Mouse (Mus musculus): ENCODE results near the gene Rsu1. TPM values are rescaled to one million over a fixed set of nuclear protein-coding genes. Genes with fewer than 3 reads are reported as not detected.

The Rsu1 gene
- 119 and 128 TPM in 2 replicates for polyA plus RNA-seq (2015; fragmentation: Nextera tagmentation; extraction: Ambion mirVana)

DNA sequence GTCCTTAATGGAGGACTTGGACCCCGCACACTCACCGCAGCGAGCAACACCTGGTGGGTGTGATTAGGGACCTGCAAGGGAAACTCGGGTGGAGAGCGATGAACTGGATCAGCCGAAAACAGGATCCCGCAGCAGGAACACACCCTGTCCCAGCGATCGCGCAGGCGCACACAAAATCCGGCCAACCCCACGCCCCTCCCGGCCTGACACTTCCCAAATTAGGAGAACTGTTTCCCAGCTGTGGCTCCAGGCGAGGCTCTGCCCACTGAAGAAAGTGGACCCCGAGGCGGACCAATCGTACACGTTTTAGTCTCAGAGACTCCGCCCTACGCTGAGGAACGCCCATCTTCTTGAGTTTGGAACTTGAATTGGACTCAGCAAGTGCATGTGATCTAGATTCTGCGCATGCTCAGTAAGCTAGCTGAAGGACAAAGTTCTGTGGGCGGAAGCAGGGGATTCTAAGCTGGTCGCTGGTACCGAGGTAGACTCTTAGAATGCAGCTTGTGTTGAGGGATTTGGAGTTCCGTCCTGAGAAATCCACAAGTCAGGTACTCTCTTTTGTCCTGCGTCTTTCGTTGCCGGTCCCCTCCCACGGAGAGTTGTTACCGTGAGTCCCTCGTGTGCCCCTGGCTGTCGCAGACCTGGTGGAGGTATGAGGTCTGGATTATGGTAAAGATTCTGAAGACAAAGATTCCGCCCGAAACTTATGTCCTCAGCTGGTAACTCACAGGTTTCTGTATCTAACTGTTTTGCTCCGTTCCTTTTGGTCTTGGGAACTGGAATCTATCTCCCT lies at the start of gene Rsu1:
Gene Rsu1, minus strand, starts transcription at position 251 of the 793 bp plus-strand sequence.
- no peaks in the 10 kb centered on the region for H3K9me3 ChIP-seq (replicated peaks)
- peak within 1 kb of the TSS; percentile 85 for H3K4me2 ChIP-seq (replicated peaks)
- peak within 1 kb of the TSS; percentile 77 for H3K27ac ChIP-seq (replicated peaks)
- under 1% methylated on average over 37 of the region's 37 CpGs for WGBS
- ATAC-seq (ENCODE audit: insufficient number of reproducible peaks, low FRiP score, low TSS enrichment, low read depth) = peak; percentile 99
- H3K4me1 ChIP-seq = peaks cover 11% of the 10 kb centered on the region; the same call in 1 of the 2 replicates
- H3K36me3 ChIP-seq = no peaks in the 10 kb centered on the region
- peak within 1 kb of the TSS; percentile 54 for H3K9ac ChIP-seq
- H3K4me3 ChIP-seq (replicated peaks) = peak within 1 kb of the TSS; percentile 56
- no peaks in the 10 kb centered on the region for H3K27me3 ChIP-seq

DNA sequence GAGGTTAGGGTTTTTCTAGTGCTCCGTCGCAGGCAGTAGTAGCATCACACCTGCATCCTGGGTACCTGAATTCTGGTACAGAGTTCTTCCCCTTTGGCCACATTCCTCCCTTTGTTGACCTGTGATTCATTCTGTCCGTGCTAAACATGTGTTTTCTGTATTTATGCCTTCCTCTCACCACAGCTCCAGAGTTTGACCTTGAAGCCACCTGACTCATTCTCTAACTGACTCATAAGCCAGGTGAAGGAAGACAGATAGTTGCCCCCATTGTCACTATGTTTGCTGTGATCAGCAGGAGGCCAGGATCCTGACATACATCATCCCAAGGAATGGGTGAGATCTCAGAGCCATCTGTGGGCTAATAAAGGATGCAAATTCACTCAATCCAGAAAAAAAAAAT lies 32.2 kb upstream of the Rsu1 start:
- ATAC-seq (ENCODE audit: insufficient number of reproducible peaks, low FRiP score, low TSS enrichment, low read depth) = no peak
- Histone ChIP-seq H3K9me3 (replicated peaks) (no peaks in the 10 kb centered on the region), H3K9ac (no peak overlapping the region), H3K4me2 (replicated peaks) (no peak overlapping the region), H3K4me3 (replicated peaks) (no peak overlapping the region), H3K27ac (replicated peaks) (no peak overlapping the region), H3K4me1 (no peaks in the 10 kb centered on the region), H3K36me3 (no peaks in the 10 kb centered on the region), H3K27me3 (no peaks in the 10 kb centered on the region)
- WGBS = 80% methylated on average over 3 of the region's 3 CpGs

DNA sequence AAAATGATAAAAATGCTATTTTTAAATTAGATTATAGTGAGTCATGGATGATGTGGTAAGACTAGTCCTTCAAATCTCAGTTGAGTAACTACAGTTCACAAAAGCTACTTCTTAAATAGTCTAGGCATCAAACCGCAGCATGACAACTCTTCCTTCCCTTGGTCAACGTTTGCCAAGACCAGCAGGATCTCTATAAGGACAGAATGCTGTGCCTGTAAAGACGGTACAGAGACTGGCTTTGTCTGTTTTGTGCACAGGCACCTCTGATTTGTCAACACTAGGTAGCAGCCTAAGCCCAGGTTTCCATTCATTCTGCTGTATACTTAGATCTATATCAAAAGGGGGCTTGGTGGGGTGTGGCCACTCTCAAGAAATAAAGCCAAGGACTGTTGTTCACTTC lies 27.8 kb upstream of the Rsu1 start:
- 32% methylated on average over 3 of the region's 3 CpGs for WGBS
- Histone ChIP-seq H3K4me2 (replicated peaks) (no peak overlapping the region), H3K9ac (no peak overlapping the region), H3K4me1 (no peaks in the 10 kb centered on the region), H3K27ac (replicated peaks) (no peak overlapping the region), H3K27me3 (no peaks in the 10 kb centered on the region), H3K9me3 (replicated peaks) (no peaks in the 10 kb centered on the region), H3K36me3 (no peaks in the 10 kb centered on the region), H3K4me3 (replicated peaks) (no peak overlapping the region)
- no peak for ATAC-seq (ENCODE audit: insufficient number of reproducible peaks, low FRiP score, low TSS enrichment, low read depth)

DNA sequence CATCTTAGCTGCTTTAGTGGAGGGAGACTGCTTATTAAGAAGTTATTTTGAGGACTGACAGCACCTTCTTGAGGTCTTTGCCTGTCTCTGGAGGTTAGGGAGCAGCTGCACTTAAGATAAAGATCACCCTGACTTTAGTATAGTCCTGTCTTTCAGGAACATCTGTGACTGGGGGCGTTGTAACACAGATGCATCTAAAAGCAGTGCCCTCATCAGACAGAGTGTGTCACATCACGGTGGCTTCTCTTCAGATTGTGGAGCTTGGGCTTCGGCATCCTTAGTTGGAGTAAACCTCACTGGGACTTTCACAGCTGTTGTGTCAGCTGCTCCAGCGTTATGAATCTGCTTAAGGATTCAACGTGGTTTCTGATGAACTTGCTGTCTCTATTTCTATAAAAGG lies 26.5 kb upstream of the Rsu1 start:
- Histone ChIP-seq H3K9me3 (replicated peaks) (no peaks in the 10 kb centered on the region), H3K4me2 (replicated peaks) (no peak overlapping the region), H3K27ac (replicated peaks) (no peak overlapping the region), H3K36me3 (no peaks in the 10 kb centered on the region), H3K27me3 (no peaks in the 10 kb centered on the region; the same call in 1 of the 2 replicates), H3K4me1 (no peaks in the 10 kb centered on the region), H3K9ac (no peak overlapping the region), H3K4me3 (replicated peaks) (no peak overlapping the region)
- no peak for ATAC-seq (ENCODE audit: insufficient number of reproducible peaks, low FRiP score, low TSS enrichment, low read depth)
- WGBS = 45% methylated on average over 5 of the region's 5 CpGs

DNA sequence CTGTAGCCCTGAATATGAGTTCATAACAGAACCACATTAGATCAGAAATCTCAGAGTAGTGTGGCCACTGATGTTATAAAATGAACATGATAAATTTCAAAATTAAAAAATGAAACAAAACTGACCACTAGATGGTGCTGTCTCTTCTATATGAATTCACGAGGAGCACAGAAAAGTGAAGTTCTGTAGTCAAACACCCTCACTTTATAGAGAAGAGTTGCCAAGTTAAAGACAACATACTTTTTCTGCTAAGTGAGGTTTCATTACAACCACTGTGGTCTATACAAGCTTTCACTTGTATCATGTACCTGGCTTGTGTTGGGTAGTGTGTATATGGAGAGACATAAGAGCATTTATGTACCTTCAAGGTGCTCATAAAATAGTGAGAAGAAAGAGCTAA lies 19.4 kb upstream of the Rsu1 start:
- no peak for ATAC-seq (ENCODE audit: insufficient number of reproducible peaks, low FRiP score, low TSS enrichment, low read depth)
- H3K27me3 ChIP-seq = no peaks in the 10 kb centered on the region; the same call in 1 of the 2 replicates

DNA sequence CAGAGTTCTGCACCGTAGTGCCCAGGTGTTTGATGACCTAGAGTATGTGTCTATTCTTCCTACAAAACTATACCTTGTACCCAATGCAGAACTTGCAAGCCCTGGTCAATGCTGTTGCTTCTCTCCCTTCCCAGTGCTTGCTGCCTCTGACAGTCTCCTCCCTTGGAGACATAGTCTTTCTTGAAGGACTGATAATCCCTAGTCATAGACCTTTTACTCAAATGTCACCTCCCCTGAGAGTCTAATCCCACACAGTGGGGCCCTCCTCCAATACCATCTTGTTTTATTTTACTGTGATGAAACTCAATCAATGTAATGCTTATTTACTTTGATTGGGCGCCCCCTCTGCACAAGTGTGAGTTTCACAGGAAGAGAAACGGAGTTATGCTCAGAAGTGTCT lies 18.9 kb upstream of the Rsu1 start:
- Histone ChIP-seq H3K4me1 (no peaks in the 10 kb centered on the region), H3K27ac (replicated peaks) (no peak overlapping the region), H3K9ac (no peak overlapping the region), H3K4me2 (replicated peaks) (no peak overlapping the region), H3K27me3 (no peaks in the 10 kb centered on the region; the same call in 1 of the 2 replicates), H3K36me3 (no peaks in the 10 kb centered on the region), H3K4me3 (replicated peaks) (no peak overlapping the region), H3K9me3 (replicated peaks) (no peaks in the 10 kb centered on the region)
- WGBS = 65% methylated on average over 3 of the region's 3 CpGs
- no peak for ATAC-seq (ENCODE audit: insufficient number of reproducible peaks, low FRiP score, low TSS enrichment, low read depth)

More for the DNA sequence above, 19.4 kb upstream of the Rsu1 start:
- H3K9ac ChIP-seq = no peak overlapping the region
- WGBS = 0% methylated on average over 1 of the region's 1 CpGs
- H3K4me3 ChIP-seq (replicated peaks) = no peak overlapping the region
- no peaks in the 10 kb centered on the region for H3K4me1 ChIP-seq
- H3K36me3 ChIP-seq = no peaks in the 10 kb centered on the region
- H3K4me2 ChIP-seq (replicated peaks) = no peak overlapping the region
- no peaks in the 10 kb centered on the region for H3K9me3 ChIP-seq (replicated peaks)
- no peak overlapping the region for H3K27ac ChIP-seq (replicated peaks)

DNA sequence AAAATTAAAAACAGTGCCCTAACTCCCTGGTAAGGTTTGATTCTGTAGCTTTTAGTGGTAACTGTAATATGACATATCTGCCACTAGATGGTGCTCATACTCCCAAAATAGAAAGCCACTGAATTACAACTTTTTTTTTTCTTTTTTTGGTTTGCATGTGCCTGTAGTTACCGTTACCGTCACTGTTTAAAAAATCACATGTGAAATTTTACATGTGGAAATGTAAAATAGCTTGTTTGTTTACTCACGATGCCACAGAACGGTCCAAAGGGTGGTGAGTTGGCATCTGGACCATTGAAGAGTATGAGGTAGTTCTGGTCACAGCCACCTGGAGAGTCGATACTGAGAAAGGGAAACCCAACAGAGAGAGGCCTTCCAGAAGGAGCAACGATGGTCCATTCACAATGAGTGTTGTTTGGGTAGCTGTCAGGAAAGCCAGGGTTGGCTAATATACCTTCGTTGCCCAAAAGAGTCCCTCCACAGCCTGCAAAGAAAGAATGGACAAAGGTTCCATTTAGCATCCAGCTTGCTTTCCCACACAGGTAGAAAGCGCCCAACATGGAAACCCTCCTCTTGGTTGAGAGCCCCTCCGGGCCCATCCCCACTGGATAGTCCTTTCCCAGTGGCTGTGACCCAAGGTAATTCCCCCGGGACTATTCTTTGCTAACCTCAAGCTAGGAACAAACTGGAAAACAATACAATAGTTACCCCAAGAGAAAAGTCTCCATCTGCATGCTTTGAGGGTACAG lies 7.1 kb upstream of the Rsu1 start:
- Histone ChIP-seq H3K9me3 (replicated peaks) (no peaks in the 10 kb centered on the region), H3K9ac (no peak overlapping the region), H3K27me3 (no peaks in the 10 kb centered on the region), H3K36me3 (no peaks in the 10 kb centered on the region), H3K4me3 (replicated peaks) (no peak overlapping the region), H3K4me2 (replicated peaks) (0 out of 2 replicates have a peak overlapping the region, but pooled peaks have one; percentile 22), H3K27ac (replicated peaks) (no peak overlapping the region), H3K4me1 (peaks cover 4% of the 10 kb centered on the region; the same call in 1 of the 2 replicates)
- WGBS = 52% methylated on average over 10 of the region's 10 CpGs
- no peak for ATAC-seq (ENCODE audit: insufficient number of reproducible peaks, low FRiP score, low TSS enrichment, low read depth)

DNA sequence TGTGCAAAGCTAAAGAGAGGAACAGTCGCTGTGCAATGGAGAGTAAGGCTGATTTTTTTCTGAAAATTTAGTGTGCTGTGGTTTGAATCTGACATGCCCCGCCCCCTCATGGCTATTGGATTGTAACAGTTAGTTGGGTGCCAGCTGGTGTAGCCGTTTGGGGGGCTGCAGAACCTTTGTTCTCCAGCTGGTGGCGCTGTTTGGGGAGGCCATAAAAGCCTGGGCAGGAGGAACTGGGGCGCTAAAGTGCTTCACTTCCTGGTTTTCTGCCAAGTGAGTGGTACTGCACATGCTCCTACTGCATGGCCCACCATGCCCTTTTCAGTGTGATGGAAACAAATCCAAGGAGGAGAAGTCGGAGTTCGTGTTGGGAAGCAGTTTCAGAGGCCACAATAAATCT lies 4.7 kb upstream of the Rsu1 start:
- Histone ChIP-seq H3K4me1 (peaks cover 4% of the 10 kb centered on the region; the same call in 1 of the 2 replicates), H3K27me3 (no peaks in the 10 kb centered on the region), H3K4me2 (replicated peaks) (no peak overlapping the region), H3K4me3 (replicated peaks) (no peak overlapping the region), H3K36me3 (no peaks in the 10 kb centered on the region), H3K27ac (replicated peaks) (no peak overlapping the region), H3K9me3 (replicated peaks) (no peaks in the 10 kb centered on the region), H3K9ac (no peak overlapping the region)
- 56% methylated on average over 7 of the region's 7 CpGs for WGBS
- ATAC-seq (ENCODE audit: insufficient number of reproducible peaks, low FRiP score, low TSS enrichment, low read depth) = no peak

DNA sequence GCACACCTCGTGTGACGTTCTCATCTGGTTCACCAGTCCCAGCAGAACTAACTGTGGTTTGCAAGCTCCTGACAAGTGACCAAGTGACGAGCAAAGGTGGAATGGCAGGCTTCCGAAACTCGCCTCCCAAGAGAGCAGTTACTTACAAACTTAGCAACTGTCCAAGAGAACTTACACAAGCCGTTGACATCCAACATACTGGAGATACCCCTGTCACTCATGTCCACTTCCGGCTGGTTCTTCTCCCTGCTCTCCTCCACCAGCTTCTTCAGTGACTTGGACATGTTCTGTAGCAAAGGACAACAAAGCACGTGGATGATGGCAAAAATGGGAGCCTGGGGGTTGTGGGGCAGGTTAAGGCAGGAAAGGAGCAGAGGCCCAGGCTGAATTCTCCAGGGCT lies 479 bp downstream of the Rsu1 start:
- H3K27me3 ChIP-seq = no peaks in the 10 kb centered on the region
- no peaks in the 10 kb centered on the region for H3K36me3 ChIP-seq
- no peaks in the 10 kb centered on the region for H3K9me3 ChIP-seq (replicated peaks)
- H3K4me2 ChIP-seq (replicated peaks) = peak overlapping the region; percentile 85
- peak overlapping the region; percentile 56 for H3K4me3 ChIP-seq (replicated peaks)
- peak overlapping the region; percentile 77 for H3K27ac ChIP-seq (replicated peaks)
- 43% methylated on average over 8 of the region's 8 CpGs for WGBS
- H3K9ac ChIP-seq = peak overlapping the region; percentile 54
- H3K4me1 ChIP-seq = peaks cover 11% of the 10 kb centered on the region; the same call in 1 of the 2 replicates
- no peak for ATAC-seq (ENCODE audit: insufficient number of reproducible peaks, low FRiP score, low TSS enrichment, low read depth)

DNA sequence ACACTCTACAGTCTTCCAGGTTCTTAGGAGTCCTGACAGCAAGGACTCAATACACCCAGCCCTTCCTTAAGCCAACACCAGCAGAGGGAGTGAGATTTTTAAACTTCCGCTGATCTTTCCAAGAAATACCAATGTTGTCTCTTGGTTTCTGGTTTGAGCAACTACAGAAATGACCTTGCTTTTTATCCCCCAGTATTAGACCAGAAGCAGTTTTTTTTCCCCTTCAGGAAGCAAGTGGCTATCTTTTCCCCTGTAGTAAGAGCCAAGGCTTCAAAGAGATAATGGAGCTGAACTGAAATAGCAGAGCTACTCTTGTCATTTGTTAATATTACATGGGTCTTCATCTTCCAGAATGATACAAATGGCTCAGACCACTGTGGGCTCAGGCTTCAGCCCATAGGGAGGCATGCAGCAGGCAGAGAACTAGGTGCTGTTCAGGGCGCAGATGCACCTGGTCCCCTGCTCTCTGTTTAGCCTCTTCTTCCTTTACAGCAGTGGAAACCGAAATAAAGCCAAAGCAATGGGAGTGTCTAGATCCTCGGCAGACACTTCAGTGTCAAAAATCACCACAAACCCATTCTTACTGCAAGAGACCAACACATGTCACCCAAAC lies 2.4 kb downstream of the Rsu1 start:
- H3K27ac ChIP-seq (replicated peaks) = no peak overlapping the region
- WGBS = 94% methylated on average over 4 of the region's 4 CpGs
- H3K27me3 ChIP-seq = no peaks in the 10 kb centered on the region
- no peak overlapping the region for H3K9ac ChIP-seq
- H3K9me3 ChIP-seq (replicated peaks) = no peaks in the 10 kb centered on the region
- no peaks in the 10 kb centered on the region for H3K36me3 ChIP-seq
- no peak overlapping the region for H3K4me2 ChIP-seq (replicated peaks)
- peaks cover 11% of the 10 kb centered on the region; the same call in 1 of the 2 replicates for H3K4me1 ChIP-seq
- no peak overlapping the region for H3K4me3 ChIP-seq (replicated peaks)
- no peak for ATAC-seq (ENCODE audit: insufficient number of reproducible peaks, low FRiP score, low TSS enrichment, low read depth)

DNA sequence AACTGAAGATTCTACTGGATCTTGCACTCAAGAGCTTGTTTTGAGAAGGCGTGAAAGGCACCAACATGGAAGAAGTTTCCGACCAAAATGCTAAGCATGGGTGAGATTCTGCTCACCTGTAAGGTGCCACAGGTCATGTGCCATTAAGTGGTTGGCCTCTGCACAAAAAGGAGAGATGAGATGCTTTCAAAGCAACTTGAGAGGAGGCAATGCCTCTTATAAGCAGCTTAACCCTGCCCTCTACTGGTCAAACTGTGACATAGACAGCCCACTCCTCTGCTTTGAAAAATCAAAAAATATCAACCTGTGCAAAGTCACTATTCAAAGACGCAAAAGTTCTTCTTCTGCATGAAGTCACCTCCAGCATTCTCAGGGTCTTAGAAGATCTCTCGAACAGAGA lies 6.3 kb downstream of the Rsu1 start:
- H3K27ac ChIP-seq (replicated peaks) = no peak overlapping the region
- no peak overlapping the region for H3K4me3 ChIP-seq (replicated peaks)
- no peaks in the 10 kb centered on the region for H3K27me3 ChIP-seq
- 0 out of 2 replicates have a peak, but pooled peaks cover under 1% of the 10 kb centered on the region for H3K4me1 ChIP-seq
- H3K9me3 ChIP-seq (replicated peaks) = no peaks in the 10 kb centered on the region
- H3K4me2 ChIP-seq (replicated peaks) = no peak overlapping the region
- no peak overlapping the region for H3K9ac ChIP-seq
- 44% methylated on average over 4 of the region's 4 CpGs for WGBS
- ATAC-seq (ENCODE audit: insufficient number of reproducible peaks, low FRiP score, low TSS enrichment, low read depth) = no peak
- H3K36me3 ChIP-seq = no peaks in the 10 kb centered on the region
